Comparison of ENCODE assay signal across 14 mouse cellular contexts in genomic region chr6:120230441-120230840, GRCm38 (mm10).
"Had no signal": no experiment of that assay in that cellular context is flagged by ENCODE, and none has a peak within 500 bp of the region (broad histone marks: within the 10 kb centered on the region; RNA-seq: fewer than 3 reads in every experiment).

No protein-coding gene starts in this region.

- H3K4me1 ChIP-seq: neural tube, embryonic 12.5 days had no signal

- H3K4me3 ChIP-seq: midbrain, embryonic 10.5 days; midbrain, embryonic 12.5 days; neural tube, embryonic 12.5 days had no signal

- H3K27ac ChIP-seq: liver, embryonic 14.5 days; midbrain, embryonic 10.5 days; midbrain, embryonic 12.5 days; neural tube, embryonic 12.5 days had no signal

- DNase-seq: lung, adult 18-20 months; lung, embryonic 14.5 days; lung, postnatal 10 days; lung, postnatal 4 days; midbrain, embryonic 14.5 days; right cerebral cortex, postnatal 14 days; thymus, adult 18-20 months; thymus, postnatal 25 days; thymus, postnatal 4 days had no signal

- H3K27me3 ChIP-seq: midbrain, embryonic 12.5 days; neural tube, embryonic 12.5 days had no signal

- ATAC-seq: midbrain, embryonic 16.5 days had no signal

- H3K9ac ChIP-seq: liver, embryonic 14.5 days; lung, embryonic 14.5 days; midbrain, embryonic 12.5 days; neural tube, embryonic 12.5 days had no signal

- H3K9me3 ChIP-seq: midbrain, embryonic 10.5 days; midbrain, embryonic 12.5 days; neural tube, embryonic 12.5 days had no signal

- H3K4me2 ChIP-seq: lung, embryonic 14.5 days; midbrain, embryonic 12.5 days; neural tube, embryonic 12.5 days had no signal

- H3K36me3 ChIP-seq: midbrain, embryonic 10.5 days; midbrain, embryonic 12.5 days; neural tube, embryonic 12.5 days had no signal
